9 mouse cellular contexts compared by ENCODE assay signal in genomic region chr9:101110013-101110412, GRCm38 (mm10). TPM values are rescaled to one million over a fixed set of nuclear protein-coding genes. Genes with fewer than 3 reads are reported as not detected.
DNase-seq lines count a peak whose midpoint lies in the region; ATAC-seq and TF ChIP-seq lines count a peak whose summit lies in the region.
"Had no signal": no experiment of that assay in that cellular context is flagged by ENCODE, and none has a peak within 500 bp of the region (broad histone marks: within the 10 kb centered on the region; RNA-seq: fewer than 3 reads in every experiment).

No protein-coding gene starts in this region.

- H3K36me3 ChIP-seq in heart, postnatal 0 days (replicated peaks; ENCODE audit: control insufficient read depth, insufficient read depth, low read length), result peaks cover 50% of the 10 kb centered on the region

- no peak overlapping the region for H3K4me3 ChIP-seq in heart, postnatal 0 days (ENCODE audit: low read depth, low read length)
- H3K4me3 ChIP-seq: limb, embryonic 12.5 days had no signal

- H3K9me3 ChIP-seq in heart, postnatal 0 days (replicated peaks; ENCODE audit: control insufficient read depth, low read length), result no peaks in the 10 kb centered on the region
- H3K9me3 ChIP-seq: limb, embryonic 12.5 days had no signal

- 4% methylated on average over 3 of the region's 3 CpGs for WGBS in heart, postnatal 0 days

- no peaks in the 10 kb centered on the region for H3K27me3 ChIP-seq in heart, postnatal 0 days (ENCODE audit: control insufficient read depth, insufficient read depth, low read length)
- H3K27me3 ChIP-seq: limb, embryonic 12.5 days had no signal

- no peak for TF ChIP-seq CTCF in heart, postnatal 0 days (IDR thresholded peaks at IDR 0.05; ENCODE audit: low read depth)

- DNase-seq in gastrocnemius, adult 18-20 months (ENCODE audit: low spot score), result peak; percentile 38
- DNase-seq in gastrocnemius, postnatal 10 days, result no peak
- DNase-seq in adipocyte (ENCODE audit: low spot score), result peak; percentile 69
- DNase-seq in heart, postnatal 0 days (ENCODE audit: low spot score), result peak; percentile 68
- peak; percentile 52 to 76 for DNase-seq in kidney, postnatal 36 days
- DNase-seq in layer of hippocampus, adult 8-10 months (ENCODE audit: low spot score in 2 of 2), result no peak
- no peak for DNase-seq in right cerebral cortex, postnatal 14 days
- DNase-seq in layer of hippocampus, postnatal 25 days (ENCODE audit: extremely low spot score in 1 of 2, low spot score in 1 of 2), result no peak

- H3K9ac ChIP-seq in heart, postnatal 0 days (replicated peaks; ENCODE audit: low read depth, low read length), result no peak overlapping the region
- H3K9ac ChIP-seq: limb, embryonic 12.5 days had no signal

- no peak for TF ChIP-seq EP300 in heart, postnatal 0 days (IDR thresholded peaks at IDR 0.05; ENCODE audit: low read depth)

- no peak overlapping the region for H3K4me2 ChIP-seq in heart, postnatal 0 days (ENCODE audit: low read depth, low read length)
- H3K4me2 ChIP-seq: limb, embryonic 12.5 days had no signal

- peak overlapping the region; percentile 33 for H3K27ac ChIP-seq in heart, postnatal 0 days (ENCODE audit: low read depth)
- H3K27ac ChIP-seq: limb, embryonic 12.5 days had no signal

- ATAC-seq in heart, postnatal 0 days (ENCODE audit: insufficient read depth, low read depth), result peak; percentile 48; the same call in 1 of the 2 replicates

- peaks cover 11% of the 10 kb centered on the region; the same call in 1 of the 2 replicates for H3K4me1 ChIP-seq in heart, postnatal 0 days (ENCODE audit: control insufficient read depth, insufficient read depth)
- H3K4me1 ChIP-seq: limb, embryonic 12.5 days had no signal

RNA-seq across cellular contexts. Expression of gene Msl2, which starts 36.1 kb away (rescaled TPM):
- 10 to 100 TPM; 26.3 to 27.5 TPM for total RNA-seq in gastrocnemius, adult 18-20 months (2021)
- total RNA-seq in gastrocnemius, postnatal 10 days (2021), result 10 to 100 TPM; 25.3 to 28.5 TPM
- 14.3 and 17.8 TPM in 2 replicates for total RNA-seq in heart, postnatal 0 days (2014; rRNA removed; ENCODE audit: low replicate concordance)
- 2.6 and 3.0 TPM in 2 replicates for polyA plus RNA-seq in heart, postnatal 0 days (2015; fragmentation: Nextera tagmentation; extraction: Ambion mirVana)
- total RNA-seq in layer of hippocampus, adult 8-10 months (2022), result 10 to 100 TPM; 66.6 to 73.6 (median 67.9) TPM
- 10 to 100 TPM; 61.5 to 66.9 TPM for total RNA-seq in layer of hippocampus, postnatal 25 days (2021)

Comparison
In these comparisons a context has a peak if more than half of its experiments do, and no peak if none do; other contexts are left out.
1. DNase-seq: peak in gastrocnemius, adult 18-20 months (single experiment), adipocyte (single experiment), heart, postnatal 0 days (single experiment) and kidney, postnatal 36 days (2 of 2); none in gastrocnemius, postnatal 10 days (single experiment), layer of hippocampus, adult 8-10 months (0 of 2), right cerebral cortex, postnatal 14 days (single experiment) and layer of hippocampus, postnatal 25 days (0 of 2).